ENCODE assay signal across 17 mouse cellular contexts in the genomic region with DNA sequence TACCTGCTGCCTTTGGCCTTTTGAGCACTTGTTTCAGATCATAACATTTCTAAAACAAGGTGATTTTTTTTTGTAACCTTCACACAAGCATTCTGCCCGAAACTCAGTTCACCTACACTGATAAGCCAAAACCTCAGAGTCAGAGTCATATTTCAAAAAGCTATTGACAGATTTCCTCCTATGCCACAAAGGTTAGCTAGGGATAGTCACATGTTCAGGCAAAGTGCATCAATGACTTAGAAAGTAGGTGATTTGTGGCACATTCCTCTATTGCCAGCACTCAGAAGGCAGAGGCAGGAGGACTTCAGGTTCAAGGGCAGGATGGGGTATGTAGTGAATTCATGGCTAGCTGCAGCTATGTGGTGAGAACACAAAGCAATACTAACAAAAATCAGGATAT.
"Had no signal": no experiment of that assay in that cellular context is flagged by ENCODE, and none has a peak within 500 bp of the region (broad histone marks: within the 10 kb centered on the region; RNA-seq: fewer than 3 reads in every experiment).

No protein-coding gene starts in this region.

- H3K9me3 ChIP-seq: lung, embryonic 15.5 days; midbrain, embryonic 13.5 days; midbrain, embryonic 15.5 days; neural tube, embryonic 12.5 days; stomach, embryonic 15.5 days had no signal

- H3K4me1 ChIP-seq: midbrain, embryonic 13.5 days; midbrain, embryonic 15.5 days; neural tube, embryonic 12.5 days; stomach, embryonic 15.5 days had no signal

- DNase-seq: lung, adult 2 months; lung, postnatal 14 days; lung, postnatal 36 days; right cerebral cortex, postnatal 14 days; thymus, adult 2 months; thymus, postnatal 25 days; thymus, postnatal 4 days had no signal

- H3K36me3 ChIP-seq: lung, embryonic 15.5 days; midbrain, embryonic 13.5 days; midbrain, embryonic 15.5 days; neural tube, embryonic 12.5 days; stomach, embryonic 15.5 days had no signal

- H3K27ac ChIP-seq: lung, embryonic 15.5 days; macrophage; midbrain, embryonic 13.5 days; midbrain, embryonic 15.5 days; neural tube, embryonic 12.5 days; stomach, embryonic 15.5 days; stomach, postnatal 0 days had no signal

- H3K4me2 ChIP-seq: lung, embryonic 15.5 days; midbrain, embryonic 11.5 days; midbrain, embryonic 13.5 days; midbrain, embryonic 15.5 days; neural tube, embryonic 12.5 days; stomach, embryonic 15.5 days had no signal

- H3K27me3 ChIP-seq: lung, embryonic 15.5 days; midbrain, embryonic 13.5 days; midbrain, embryonic 15.5 days; neural tube, embryonic 12.5 days; stomach, embryonic 15.5 days had no signal

- H3K4me3 ChIP-seq: lung, embryonic 15.5 days; megakaryocyte, embryonic 14.5 days; midbrain, embryonic 13.5 days; midbrain, embryonic 15.5 days; neural tube, embryonic 12.5 days; stomach, embryonic 15.5 days had no signal

- H3K9ac ChIP-seq: lung, embryonic 15.5 days; midbrain, embryonic 13.5 days; midbrain, embryonic 15.5 days; neural tube, embryonic 12.5 days; stomach, embryonic 15.5 days had no signal

- ATAC-seq: lung, postnatal 0 days; midbrain, embryonic 13.5 days; midbrain, embryonic 15.5 days had no signal
